Mouse (Mus musculus): ENCODE measurements at regions not wholly inside any gene's neighbourhood (a gene's known extent, or its start where the extent isn't known, plus 50 kb on each side); places are given as distances from the start of the nearest gene placed in this dataset.

DNA sequence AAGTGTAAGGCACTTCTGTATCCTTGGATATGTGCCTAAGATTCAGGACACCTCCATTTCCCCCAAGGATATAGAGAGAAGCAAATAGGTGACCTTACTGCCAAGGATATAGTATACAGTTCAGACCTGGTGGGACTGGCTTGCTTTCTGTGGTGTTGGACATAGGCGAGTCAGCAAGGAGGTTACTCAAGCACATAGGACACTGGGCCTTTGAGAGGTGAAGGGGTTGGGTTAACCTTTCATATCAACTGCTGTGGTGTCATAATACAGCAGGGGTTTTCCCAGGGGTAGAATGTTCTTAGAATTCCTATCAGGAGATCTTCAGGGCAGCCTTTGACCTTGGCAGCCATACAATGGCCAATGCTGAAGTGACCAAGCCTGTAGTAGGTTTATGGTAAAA lies 71.5 kb upstream of the Tnfaip3 start:
- Histone ChIP-seq H3K36me3 (ENCODE audit: control insufficient read depth, insufficient read depth, low read length) (no peaks in the 10 kb centered on the region), H3K9ac (ENCODE audit: low read length) (no peak overlapping the region), H3K27ac (ENCODE audit: low read length) (no peak overlapping the region), H3K4me2 (ENCODE audit: low read depth, low read length) (no peak overlapping the region), H3K4me1 (ENCODE audit: control insufficient read depth, insufficient read depth, low read length) (no peaks in the 10 kb centered on the region), H3K9me3 (replicated peaks; ENCODE audit: control insufficient read depth, low read length) (no peaks in the 10 kb centered on the region), H3K4me3 (replicated peaks; ENCODE audit: low read length) (no peak overlapping the region), H3K27me3 (ENCODE audit: control insufficient read depth, insufficient read depth, low read length) (no peaks in the 10 kb centered on the region)
- no peak for ATAC-seq (ENCODE audit: insufficient read depth, low FRiP score)
- 79% methylated on average over 1 of the region's 1 CpGs for WGBS

- Histone ChIP-seq H3K9me3 (replicated peaks; ENCODE audit: control insufficient read depth, low read length) (no peaks in the 10 kb centered on the region), H3K27ac (ENCODE audit: low read length) (no peak overlapping the region), H3K36me3 (ENCODE audit: control insufficient read depth, insufficient read depth, low read length) (no peaks in the 10 kb centered on the region), H3K4me1 (ENCODE audit: control insufficient read depth, insufficient read depth, low read length) (no peaks in the 10 kb centered on the region), H3K4me3 (replicated peaks; ENCODE audit: low read length) (no peak overlapping the region), H3K27me3 (ENCODE audit: control insufficient read depth, insufficient read depth, low read length) (no peaks in the 10 kb centered on the region), H3K9ac (ENCODE audit: low read length) (no peak overlapping the region), H3K4me2 (ENCODE audit: low read depth, low read length) (no peak overlapping the region)
- no peak for ATAC-seq (ENCODE audit: insufficient read depth, low FRiP score)
- WGBS = 74% methylated on average over 4 of the region's 4 CpGs
Measured at GRCm38 (mm10) chr10:19082136-19082535, 66.7 kb upstream of the Tnfaip3 start.

GRCm38 (mm10) chr10:19078047-19078446 lies 62.6 kb upstream of the Tnfaip3 start:
- Histone ChIP-seq H3K9ac (ENCODE audit: low read length) (no peak overlapping the region), H3K4me3 (replicated peaks; ENCODE audit: low read length) (no peak overlapping the region), H3K36me3 (ENCODE audit: control insufficient read depth, insufficient read depth, low read length) (no peaks in the 10 kb centered on the region), H3K4me1 (ENCODE audit: control insufficient read depth, insufficient read depth, low read length) (no peaks in the 10 kb centered on the region), H3K4me2 (ENCODE audit: low read depth, low read length) (no peak overlapping the region), H3K27ac (ENCODE audit: low read length) (no peak overlapping the region), H3K27me3 (ENCODE audit: control insufficient read depth, insufficient read depth, low read length) (no peaks in the 10 kb centered on the region), H3K9me3 (replicated peaks; ENCODE audit: control insufficient read depth, low read length) (no peaks in the 10 kb centered on the region)
- no peak for ATAC-seq (ENCODE audit: insufficient read depth, low FRiP score)
- 77% methylated on average over 4 of the region's 4 CpGs for WGBS

- Histone ChIP-seq H3K27ac (ENCODE audit: low read length) (no peak overlapping the region), H3K4me3 (replicated peaks; ENCODE audit: low read length) (no peak overlapping the region), H3K4me2 (ENCODE audit: low read depth, low read length) (no peak overlapping the region), H3K9me3 (replicated peaks; ENCODE audit: control insufficient read depth, low read length) (no peaks in the 10 kb centered on the region), H3K9ac (ENCODE audit: low read length) (no peak overlapping the region), H3K27me3 (ENCODE audit: control insufficient read depth, insufficient read depth, low read length) (no peaks in the 10 kb centered on the region), H3K36me3 (ENCODE audit: control insufficient read depth, insufficient read depth, low read length) (no peaks in the 10 kb centered on the region), H3K4me1 (ENCODE audit: control insufficient read depth, insufficient read depth, low read length) (no peaks in the 10 kb centered on the region)
- no peak for ATAC-seq (ENCODE audit: insufficient read depth, low FRiP score)
- WGBS = 64% methylated on average over 5 of the region's 5 CpGs
Measured at GRCm38 (mm10) chr10:19068377-19068776, 52.9 kb upstream of the Tnfaip3 start.

GRCm38 (mm10) chr10:19067623-19068022 lies 52.2 kb upstream of the Tnfaip3 start:
- no peaks in the 10 kb centered on the region for H3K27me3 ChIP-seq (ENCODE audit: control insufficient read depth, insufficient read depth, low read length)
- no peaks in the 10 kb centered on the region for H3K9me3 ChIP-seq (replicated peaks; ENCODE audit: control insufficient read depth, low read length)
- whole genome bisulfite sequencing = 74% methylated on average over 3 of the region's 3 CpGs
- peaks cover 5% of the 10 kb centered on the region; the same call in 1 of the 2 replicates for H3K4me1 ChIP-seq (ENCODE audit: control insufficient read depth, insufficient read depth, low read length)
- H3K27ac ChIP-seq (ENCODE audit: low read length) = no peak overlapping the region
- H3K4me3 ChIP-seq (replicated peaks; ENCODE audit: low read length) = no peak overlapping the region
- no peak for ATAC-seq (ENCODE audit: insufficient read depth, low FRiP score)
- no peaks in the 10 kb centered on the region for H3K36me3 ChIP-seq (ENCODE audit: control insufficient read depth, insufficient read depth, low read length)
- no peak overlapping the region for H3K4me2 ChIP-seq (ENCODE audit: low read depth, low read length)
- no peak overlapping the region for H3K9ac ChIP-seq (ENCODE audit: low read length)

DNA sequence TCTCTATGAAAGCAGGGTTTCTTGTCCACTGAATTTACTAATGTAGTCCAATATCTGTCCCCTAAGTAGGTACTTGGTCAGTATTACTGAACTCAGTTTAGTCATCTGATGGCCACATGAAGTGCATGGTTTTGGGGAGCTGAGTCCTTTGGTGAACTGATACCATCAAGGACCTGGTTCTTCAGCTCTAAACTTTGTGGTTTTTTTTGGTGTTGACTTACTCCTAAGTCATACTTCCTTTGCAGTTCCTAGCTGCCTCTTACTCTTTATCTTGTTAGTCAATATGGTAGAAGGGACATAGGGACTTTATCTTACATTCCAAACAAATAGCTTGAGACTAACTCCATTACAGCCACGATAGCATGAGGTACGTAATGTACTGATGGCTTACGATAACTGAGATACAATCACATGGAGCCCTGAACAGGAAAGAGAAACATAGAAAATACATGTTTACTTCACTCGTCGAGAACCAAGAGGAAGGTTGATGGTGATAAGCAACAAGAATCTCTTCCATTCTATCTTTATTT lies 51.4 kb upstream of the Tnfaip3 start:
- no peak for ATAC-seq (ENCODE audit: insufficient read depth, low FRiP score)
- H3K36me3 ChIP-seq (ENCODE audit: control insufficient read depth, insufficient read depth, low read length) = no peaks in the 10 kb centered on the region
- whole genome bisulfite sequencing = 80% methylated on average over 5 of the region's 5 CpGs

More for the DNA sequence above, 51.4 kb upstream of the Tnfaip3 start:
- H3K27me3 ChIP-seq (ENCODE audit: control insufficient read depth, insufficient read depth, low read length) = no peaks in the 10 kb centered on the region
- H3K9me3 ChIP-seq (replicated peaks; ENCODE audit: control insufficient read depth, low read length) = no peaks in the 10 kb centered on the region
- no peak overlapping the region for H3K27ac ChIP-seq (ENCODE audit: low read length)
- no peak overlapping the region for H3K4me2 ChIP-seq (ENCODE audit: low read depth, low read length)
- H3K4me3 ChIP-seq (replicated peaks; ENCODE audit: low read length) = no peak overlapping the region
- no peak overlapping the region for H3K9ac ChIP-seq (ENCODE audit: low read length)
- H3K4me1 ChIP-seq (ENCODE audit: control insufficient read depth, insufficient read depth, low read length) = peaks cover 5% of the 10 kb centered on the region; the same call in 1 of the 2 replicates
